Mouse (Mus musculus) liver, embryonic 11.5 days (tissue): ENCODE measurements around the gene Gm36176. TPM values are rescaled to one million over a fixed set of nuclear protein-coding genes. Genes with fewer than 3 reads are reported as not detected.

ENCODE experiments used
- polyA plus RNA-seq: library from polyadenylated mRNA; unstranded; fragments of >200 nt; fragmentation: Nextera tagmentation; extraction: Ambion mirVana; gene quantifications from 2 replicates; pipeline ENCODE4 v1.2.1, GENCODE M21; 2014

Gm36176 gene
- polyA plus RNA-seq, 1 experiment from 2014 or later, result not detected

Other genes with a start within 250 kb of the Gm36176 start
- gene Sumo3, start 240.7 kb upstream of the Gm36176 start, polyA plus RNA-seq, result 249 and 271 TPM in 2 replicates
- 1.8 and 4.5 TPM in 2 replicates for gene Gm49325, start 240.6 kb upstream of the Gm36176 start, polyA plus RNA-seq
- gene Ube2g2, start 224.5 kb upstream of the Gm36176 start, polyA plus RNA-seq, result 62.1 and 67.9 TPM in 2 replicates
- gene Tspear, start 160.2 kb upstream of the Gm36176 start, polyA plus RNA-seq, result 0.16 TPM in 1 of 2 replicates, not detected in the other
- not detected in 2 replicates for gene Gm19402, start 156.0 kb upstream of the Gm36176 start, polyA plus RNA-seq
- gene Gm9508, start 149.6 kb upstream of the Gm36176 start, polyA plus RNA-seq, result not detected in 2 replicates
- gene Gm10272, start 140.2 kb upstream of the Gm36176 start, polyA plus RNA-seq, result not detected in 2 replicates
- gene Gm10024, start 135.3 kb upstream of the Gm36176 start, polyA plus RNA-seq, result not detected in 2 replicates
- gene Gm10142, start 131.0 kb upstream of the Gm36176 start, polyA plus RNA-seq, result not detected in 2 replicates
- gene Krtap12-1, start 126.2 kb upstream of the Gm36176 start, polyA plus RNA-seq, result not detected in 2 replicates
- not detected in 2 replicates for gene Gm10100, start 120.3 kb upstream of the Gm36176 start, polyA plus RNA-seq
- gene Gm18596, start 104.2 kb upstream of the Gm36176 start, polyA plus RNA-seq, result not detected in 2 replicates
- not detected in 2 replicates for gene Gm9736, start 95.4 kb upstream of the Gm36176 start, polyA plus RNA-seq
- gene Gm3233, start 87.1 kb upstream of the Gm36176 start, polyA plus RNA-seq, result not detected in 2 replicates
- gene Gm3238, start 75.5 kb upstream of the Gm36176 start, polyA plus RNA-seq, result not detected in 2 replicates
- gene Gm7138, start 69.9 kb upstream of the Gm36176 start, polyA plus RNA-seq, result not detected in 2 replicates
- not detected in 2 replicates for gene Gm3250, start 64.3 kb upstream of the Gm36176 start, polyA plus RNA-seq
- gene Gm7137, start 58.6 kb upstream of the Gm36176 start, polyA plus RNA-seq, result not detected in 2 replicates
- gene Gm9639, start 51.7 kb upstream of the Gm36176 start, polyA plus RNA-seq, result not detected in 2 replicates
- gene Gm19668, start 47.7 kb upstream of the Gm36176 start, polyA plus RNA-seq, result not detected in 2 replicates
- not detected in 2 replicates for gene Gm9507, start 35.0 kb upstream of the Gm36176 start, polyA plus RNA-seq
- gene Gm2696, start 32.1 kb upstream of the Gm36176 start, polyA plus RNA-seq, result not detected in 2 replicates
- not detected in 2 replicates for gene Krtap10-4, start 19.7 kb upstream of the Gm36176 start, polyA plus RNA-seq
- not detected in 2 replicates for gene Krtap10-10, start 10.9 kb upstream of the Gm36176 start, polyA plus RNA-seq
- gene Gm10318, start 6.1 kb downstream of the Gm36176 start, polyA plus RNA-seq, result not detected in 2 replicates
- not detected in 2 replicates for gene Gm3285, start 15.2 kb downstream of the Gm36176 start, polyA plus RNA-seq
- 8.2 and 10.0 TPM in 2 replicates for gene Lrrc3, start 55.7 kb downstream of the Gm36176 start, polyA plus RNA-seq
- gene Trpm2, start 123.8 kb downstream of the Gm36176 start, polyA plus RNA-seq, result 1.2 TPM in 2 replicates
- gene 1810043G02Rik, start 131.7 kb downstream of the Gm36176 start, polyA plus RNA-seq, result 12.1 and 12.8 TPM in 2 replicates
- gene Pfkl, start 163.3 kb downstream of the Gm36176 start, polyA plus RNA-seq, result 245 and 255 TPM in 2 replicates
- not detected in 2 replicates for gene Dnmt3l, start 195.1 kb downstream of the Gm36176 start, polyA plus RNA-seq
- 0.16 and 0.51 TPM in 2 replicates for gene Aire, start 196.8 kb downstream of the Gm36176 start, polyA plus RNA-seq
- 3.5 and 4.2 TPM in 2 replicates for gene Icosl, start 222.5 kb downstream of the Gm36176 start, polyA plus RNA-seq